Mouse (Mus musculus) megakaryocyte-erythroid progenitor cell, adult 5-6 weeks (primary cell): ENCODE measurements around the gene Lyl1. TPM values are rescaled to one million over a fixed set of nuclear protein-coding genes. Genes with fewer than 3 reads are reported as not detected.

Experiments used
- ATAC-seq: replicated peaks from 2 replicates; pipeline ENCODE4 v1.8.0; 2016; ENCODE audit warnings: mild to moderate bottlenecking, inconsistent platforms; ENCODE audit not compliant: severe bottlenecking, poor library complexity, low FRiP score, low TSS enrichment
- total RNA-seq, 2 experiments: library from RNA; stranded (forward) in 1 of 2; stranded (reverse) in 1 of 2; fragments of 200-1000, 215-1000 nt in 1 of 2; fragments of >200 nt in 1 of 2; fragmentation: Nextera tagmentation in 1 of 2; gene quantifications; 2 replicates each; pipeline ENCODE4 v1.2.3; 2014 to 2017

Gene Lyl1
- total RNA-seq, 2 experiments from 2014 or later = 9.5 to 65.2 TPM

- ATAC-seq = no peak
Observed at GRCm38 (mm10) chr8:84715893-84716468, 14.7 kb downstream of the Lyl1 start.

DNA sequence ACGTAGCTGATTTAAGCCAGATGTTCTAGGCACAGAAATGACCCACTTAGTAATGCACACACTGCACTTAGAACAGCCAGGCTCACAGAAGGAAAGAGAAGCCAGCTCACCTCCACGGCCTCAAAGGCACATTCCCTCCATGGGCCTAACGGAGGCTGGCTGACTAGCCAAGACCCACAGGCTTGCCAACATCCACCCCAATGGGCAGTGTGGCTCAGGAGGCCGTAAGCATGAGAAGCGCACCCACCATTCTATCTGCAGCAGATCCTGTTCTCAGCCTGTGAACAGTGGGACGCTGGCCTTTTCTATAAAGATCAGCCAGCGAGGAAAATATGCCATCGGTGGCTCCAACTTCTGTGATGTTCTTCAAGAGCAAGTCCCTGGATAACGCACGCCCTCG is 15.5 kb downstream of the Lyl1 start:
- no peak for ATAC-seq

GRCm38 (mm10) chr8:84718476-84718875 is 17.2 kb downstream of the Lyl1 start:
- ATAC-seq = no peak

- no peak for ATAC-seq
Observed at GRCm38 (mm10) chr8:84718959-84719690, 17.9 kb downstream of the Lyl1 start.

GRCm38 (mm10) chr8:84722530-84722849 is 21.2 kb downstream of the Lyl1 start:
- no peak for ATAC-seq

DNA sequence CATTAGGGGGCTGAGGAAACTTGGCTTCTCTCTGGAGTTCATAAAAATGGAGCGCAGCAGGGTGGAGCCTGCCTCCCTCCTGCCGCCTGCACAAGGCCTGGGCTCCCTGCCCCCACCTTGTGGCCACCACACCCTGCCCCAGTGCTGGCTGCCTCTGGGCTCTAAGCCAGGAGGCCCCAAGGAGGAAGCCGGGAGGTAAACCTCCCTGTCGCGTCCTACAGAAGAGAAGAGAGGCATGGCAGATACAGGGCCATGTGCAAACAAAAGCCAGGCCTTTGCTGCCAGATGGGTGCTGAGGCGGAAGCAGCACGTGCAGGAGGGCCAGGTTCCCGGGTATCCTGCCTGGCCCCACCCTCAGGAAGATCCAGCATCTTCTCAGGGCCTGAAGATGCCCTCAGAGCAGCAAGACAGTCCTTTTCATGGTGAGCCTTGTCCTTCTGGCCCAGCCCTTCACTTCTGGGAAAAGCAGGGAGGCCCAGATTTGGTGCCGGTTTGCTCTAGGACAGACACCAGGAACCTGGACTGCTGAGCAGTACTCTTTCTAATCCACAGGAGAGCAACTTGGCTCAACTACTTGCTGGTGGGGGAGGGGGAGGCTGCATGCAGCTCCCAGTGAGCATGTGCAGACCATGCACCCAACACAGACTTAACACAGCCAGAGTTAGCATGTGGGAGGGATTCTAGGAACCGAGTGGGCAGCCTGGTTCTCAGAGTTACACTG is 21.8 kb downstream of the Lyl1 start, which contains the start of gene G430095P16Rik:
Gene G430095P16Rik (plus strand): TSS at position 158 of the 721 bp plus-strand sequence.
- ATAC-seq = peak; percentile 88

- ATAC-seq = 0 out of 2 replicates have a peak, but pooled peaks have one; percentile 0
Observed at GRCm38 (mm10) chr8:84723571-84723900, 22.3 kb downstream of the Lyl1 start.

DNA sequence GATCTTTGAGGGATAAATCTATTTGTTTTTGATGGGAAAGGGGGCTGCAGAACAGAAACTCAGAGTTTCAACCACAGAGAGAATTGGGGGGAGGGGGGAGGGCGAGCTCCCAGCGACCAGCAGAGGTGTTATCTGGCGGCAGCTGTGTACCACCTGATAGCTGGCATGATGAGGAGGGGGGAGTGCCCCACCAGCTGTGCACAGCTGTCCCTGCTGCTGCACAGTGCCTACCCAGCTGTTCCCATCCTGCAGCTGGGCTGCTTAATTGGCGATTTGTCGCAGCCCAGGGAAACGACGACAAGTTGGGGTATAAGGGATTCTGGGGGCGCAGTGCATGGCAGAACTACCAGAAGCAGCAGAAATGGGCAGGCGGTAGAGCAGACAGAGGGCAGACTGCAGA is 23.4 kb downstream of the Lyl1 start:
- peak; percentile 35; the same call in 1 of the 2 replicates for ATAC-seq

- no peak for ATAC-seq
Observed at GRCm38 (mm10) chr8:84725246-84725940, 24.1 kb downstream of the Lyl1 start.

DNA sequence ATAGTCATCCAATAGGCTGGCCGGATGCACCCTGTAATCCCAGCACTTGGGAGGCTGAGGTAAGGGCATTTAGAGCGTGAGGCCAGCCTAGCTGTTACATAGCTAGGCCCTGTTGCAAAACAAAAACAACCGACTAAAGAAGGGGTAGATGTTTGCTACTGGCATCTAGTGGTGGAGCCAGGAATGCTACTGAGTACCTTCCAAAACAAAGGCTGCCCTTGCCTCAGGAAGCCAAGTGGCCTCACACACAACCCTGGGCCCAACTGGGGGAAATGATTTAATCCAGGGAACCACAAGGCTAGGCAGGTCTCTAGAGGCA is 24.6 kb downstream of the Lyl1 start:
- ATAC-seq = no peak

GRCm38 (mm10) chr8:84728474-84728873 is 27.2 kb downstream of the Lyl1 start:
- ATAC-seq = no peak

DNA sequence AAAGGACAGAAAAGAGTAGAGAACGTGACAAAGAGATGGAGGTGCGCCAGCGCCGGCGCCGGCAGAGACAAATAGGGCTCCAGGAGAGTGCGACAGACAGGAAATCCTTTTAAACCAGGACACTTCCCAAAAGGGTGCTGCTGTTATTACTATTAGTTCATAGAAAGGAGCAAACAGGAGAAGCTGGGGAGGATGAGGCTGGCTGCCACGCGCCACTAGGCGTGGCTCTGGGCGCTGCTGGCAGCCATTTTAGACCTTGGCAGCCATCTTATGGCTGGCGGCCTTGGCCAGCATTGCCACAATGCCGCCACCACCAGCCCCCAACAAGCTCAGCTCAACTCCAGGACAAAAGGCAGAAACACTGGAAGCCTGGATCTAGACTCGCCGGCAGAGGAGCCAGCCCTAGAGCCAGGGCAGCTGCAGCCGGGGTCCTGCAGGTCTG is 28.7 kb downstream of the Lyl1 start:
- ATAC-seq = 0 out of 2 replicates have a peak, but pooled peaks have one; percentile 3

DNA sequence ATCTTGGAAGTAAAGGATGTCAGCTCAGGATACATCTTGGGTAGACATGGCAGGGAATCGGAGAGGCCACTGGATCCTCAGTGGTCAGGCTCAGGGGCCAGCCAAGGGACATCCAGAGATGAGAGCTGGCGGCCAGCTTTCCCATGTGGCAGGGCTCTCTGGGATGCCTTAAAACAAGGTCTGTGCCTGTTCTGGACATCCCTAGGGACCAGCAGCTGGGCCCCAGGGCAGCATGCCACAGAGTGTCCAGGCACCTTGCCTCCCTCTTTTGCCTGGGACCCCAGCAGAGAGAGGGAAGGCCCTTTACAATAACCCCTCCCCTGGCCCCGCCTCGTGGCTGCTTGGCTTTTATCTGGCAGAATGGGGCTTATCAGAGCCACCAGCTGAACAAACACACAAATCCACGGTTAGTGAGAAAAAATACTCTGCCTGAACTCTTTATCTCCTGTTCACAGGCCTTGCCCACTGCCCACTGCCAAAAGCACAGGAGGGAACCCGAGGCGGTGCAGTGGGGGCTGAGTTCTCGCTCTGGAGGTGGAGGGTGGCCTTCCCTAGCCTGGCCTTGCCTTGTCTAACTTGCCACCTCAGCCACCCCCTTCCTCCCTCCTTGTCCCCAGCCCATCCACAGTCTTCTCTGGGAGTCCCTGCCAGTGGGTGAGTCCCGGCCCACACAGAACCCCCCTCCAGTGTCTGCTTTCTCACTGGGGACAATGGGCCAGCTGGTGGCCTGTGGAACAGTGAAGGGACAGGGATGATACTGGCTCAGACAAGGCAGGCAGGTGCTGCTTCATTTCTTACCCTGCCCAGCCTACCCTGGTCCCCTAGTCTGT is 29.5 kb downstream of the Lyl1 start:
- peak; percentile 86 for ATAC-seq

DNA sequence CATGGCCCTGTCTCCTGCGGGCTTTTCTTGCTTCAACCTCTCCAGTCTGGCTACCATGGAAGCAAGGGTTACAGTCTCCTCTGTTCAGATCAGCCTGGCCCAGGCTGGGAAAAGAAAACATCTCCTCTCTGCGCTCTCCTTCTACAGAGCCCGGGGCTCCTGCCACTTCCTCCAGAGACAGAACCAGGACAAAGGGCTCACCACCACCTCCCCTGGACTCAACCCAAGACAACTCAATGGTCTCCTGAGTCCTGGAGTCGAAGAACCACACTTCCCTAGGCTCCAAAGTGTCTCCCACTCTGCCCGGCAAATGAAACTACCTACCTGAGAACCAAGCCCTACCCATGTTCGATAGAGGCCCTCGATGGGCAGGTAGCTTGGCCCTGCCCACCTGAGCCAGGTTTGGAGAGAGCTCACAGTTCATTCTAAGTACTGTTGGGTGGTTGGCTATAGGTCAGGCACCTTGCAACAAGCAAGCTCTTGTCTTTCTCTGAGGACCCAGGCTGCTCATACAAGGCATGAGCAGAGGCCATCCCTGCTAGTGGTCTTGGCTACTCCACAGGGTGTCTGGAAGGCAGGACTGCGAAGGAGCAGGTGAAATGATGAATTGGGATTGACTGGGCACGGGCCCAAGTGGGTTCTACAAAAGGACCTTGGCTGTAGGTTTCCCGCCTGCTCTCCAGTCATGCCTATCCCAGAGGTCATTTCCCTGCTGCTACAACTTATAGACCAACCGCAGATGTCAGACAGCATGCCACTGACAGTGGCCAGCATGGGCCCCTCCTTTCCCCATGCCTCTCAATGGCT is 30.3 kb downstream of the Lyl1 start:
- no peak for ATAC-seq

DNA sequence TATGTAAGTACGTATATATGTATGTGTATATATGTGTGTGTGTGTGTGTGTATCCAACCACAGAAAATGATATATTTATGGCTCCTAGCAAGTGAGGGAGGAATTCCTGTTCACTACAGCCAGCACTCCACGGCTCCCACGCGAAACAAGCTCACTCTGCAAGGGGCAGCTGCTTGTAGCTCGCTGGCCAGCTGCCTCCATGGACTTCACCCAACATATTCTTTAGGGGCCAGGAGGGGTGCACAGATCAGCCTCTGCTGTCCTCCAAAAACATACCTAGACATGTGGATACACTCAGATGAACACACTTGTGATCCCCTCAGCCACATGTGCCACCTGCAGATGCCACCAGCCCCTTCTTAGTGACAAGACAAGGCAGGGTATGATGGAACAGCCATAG is 31.3 kb downstream of the Lyl1 start:
- ATAC-seq = no peak

- ATAC-seq = no peak
Observed at GRCm38 (mm10) chr8:84732996-84733395, 31.7 kb downstream of the Lyl1 start.

- no peak for ATAC-seq
Observed at GRCm38 (mm10) chr8:84733959-84734358, 32.7 kb downstream of the Lyl1 start.

- no peak for ATAC-seq
Observed at GRCm38 (mm10) chr8:84734680-84735079, 33.4 kb downstream of the Lyl1 start.

DNA sequence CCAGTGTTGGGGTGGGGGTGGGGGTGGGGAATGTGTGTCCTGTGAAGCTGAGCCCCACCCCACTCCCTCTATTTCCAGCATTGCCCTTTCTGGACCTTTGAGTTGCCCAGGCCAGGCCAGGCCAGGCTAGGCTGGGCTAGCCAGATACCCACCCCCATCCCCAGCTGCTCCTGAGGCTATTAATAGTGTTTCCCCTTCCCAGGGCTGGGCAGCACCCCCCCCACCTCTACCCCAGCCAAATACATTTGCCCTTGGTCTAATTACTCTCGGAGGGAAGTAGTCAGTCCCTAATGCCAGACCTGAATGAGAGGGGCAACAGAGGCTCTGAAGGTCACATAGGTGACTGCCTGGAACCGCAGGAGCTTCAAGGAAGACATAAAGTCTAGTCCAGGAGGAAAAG is 34.3 kb downstream of the Lyl1 start:
- no peak for ATAC-seq
